Mouse (Mus musculus): ENCODE measurements around the gene Rnf123. TPM values are rescaled to one million over a fixed set of nuclear protein-coding genes. Genes with fewer than 3 reads are reported as not detected.
A peak's percentile ranks its signal among the peaks of the same experiment; 100 is the strongest.

The Rnf123 gene
- total and polyA plus RNA-seq, 2 experiments from 2014 or later, result 32.9 to 40.5 TPM

- no peak for ATAC-seq (ENCODE audit: insufficient read depth, low read depth)
- H3K27ac ChIP-seq (ENCODE audit: low read depth), result no peak overlapping the region
- no peak for DNase-seq (ENCODE audit: low spot score)
- H3K4me1 ChIP-seq (ENCODE audit: control insufficient read depth, insufficient read depth), result peaks cover under 1% of the 10 kb centered on the region
- TF ChIP-seq EP300 (IDR thresholded peaks at IDR 0.05; ENCODE audit: low read depth) (no peak), CTCF (IDR thresholded peaks at IDR 0.05; ENCODE audit: low read depth) (no peak)
- H3K4me3 ChIP-seq (ENCODE audit: low read depth, low read length), result no peak overlapping the region
- no peak overlapping the region for H3K4me2 ChIP-seq (ENCODE audit: low read depth, low read length)
- no peaks in the 10 kb centered on the region for H3K27me3 ChIP-seq (ENCODE audit: control insufficient read depth, insufficient read depth, low read length)
- no peaks in the 10 kb centered on the region for H3K9me3 ChIP-seq (replicated peaks; ENCODE audit: control insufficient read depth, low read length)
- peaks cover 11% of the 10 kb centered on the region; the same call in 1 of the 2 replicates for H3K36me3 ChIP-seq (replicated peaks; ENCODE audit: control insufficient read depth, insufficient read depth, low read length)
- H3K9ac ChIP-seq (replicated peaks; ENCODE audit: low read depth, low read length), result no peak overlapping the region
These were observed 72.8 kb downstream of the Rnf123 start for GRCm38 (mm10) chr9:108010385-108010784.

DNA sequence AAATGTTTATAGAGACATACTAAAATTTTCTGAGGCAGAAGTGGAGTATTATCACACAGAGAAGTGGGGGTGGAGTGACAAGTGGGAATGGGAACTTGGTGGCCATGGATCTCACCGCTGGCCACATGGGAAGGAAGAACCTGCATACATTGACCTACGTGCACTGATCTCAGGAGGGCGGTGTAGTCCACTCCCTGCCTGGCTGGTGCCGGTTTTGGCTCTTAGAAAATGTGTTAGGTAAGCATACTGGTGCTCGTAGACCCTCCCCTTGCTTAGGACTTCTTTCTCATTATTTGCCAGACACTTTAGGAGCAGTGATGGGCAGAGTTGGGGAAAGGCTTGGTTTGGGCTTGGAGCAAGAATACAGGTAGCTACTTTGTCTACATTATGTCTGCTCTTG is 75.1 kb downstream of the Rnf123 start:
- Histone ChIP-seq H3K4me1 (ENCODE audit: control insufficient read depth, insufficient read depth) (peaks cover 20% of the 10 kb centered on the region), H3K9me3 (replicated peaks; ENCODE audit: control insufficient read depth, low read length) (no peaks in the 10 kb centered on the region), H3K27me3 (ENCODE audit: control insufficient read depth, insufficient read depth, low read length) (no peaks in the 10 kb centered on the region), H3K4me3 (ENCODE audit: low read depth, low read length) (no peak overlapping the region), H3K27ac (ENCODE audit: low read depth) (no peak overlapping the region), H3K4me2 (ENCODE audit: low read depth, low read length) (no peak overlapping the region), H3K36me3 (replicated peaks; ENCODE audit: control insufficient read depth, insufficient read depth, low read length) (peaks cover 11% of the 10 kb centered on the region; the same call in 1 of the 2 replicates), H3K9ac (replicated peaks; ENCODE audit: low read depth, low read length) (no peak overlapping the region)
- ATAC-seq (ENCODE audit: insufficient read depth, low read depth) (no peak), DNase-seq (ENCODE audit: low spot score) (no peak)
- WGBS, result 92% methylated on average over 5 of the region's 5 CpGs
- TF ChIP-seq EP300 (IDR thresholded peaks at IDR 0.05; ENCODE audit: low read depth), result no peak

GRCm38 (mm10) chr9:108003531-108003890 is 79.6 kb downstream of the Rnf123 start:
- DNase-seq (ENCODE audit: low spot score) (no peak), ATAC-seq (ENCODE audit: insufficient read depth, low read depth) (no peak)
- Histone ChIP-seq H3K9me3 (replicated peaks; ENCODE audit: control insufficient read depth, low read length) (no peaks in the 10 kb centered on the region), H3K9ac (replicated peaks; ENCODE audit: low read depth, low read length) (peak overlapping the region; percentile 95), H3K4me3 (ENCODE audit: low read depth, low read length) (peak overlapping the region; percentile 92), H3K4me2 (ENCODE audit: low read depth, low read length) (peak overlapping the region; percentile 79), H3K27me3 (ENCODE audit: control insufficient read depth, insufficient read depth, low read length) (no peaks in the 10 kb centered on the region), H3K36me3 (replicated peaks; ENCODE audit: control insufficient read depth, insufficient read depth, low read length) (no peaks in the 10 kb centered on the region), H3K27ac (ENCODE audit: low read depth) (peak overlapping the region; percentile 95), H3K4me1 (ENCODE audit: control insufficient read depth, insufficient read depth) (peaks cover 20% of the 10 kb centered on the region)
- no peak for TF ChIP-seq EP300 (IDR thresholded peaks at IDR 0.05; ENCODE audit: low read depth)
- TF ChIP-seq CTCF (IDR thresholded peaks at IDR 0.05; ENCODE audit: low read depth), result no peak
- WGBS, result 17% methylated on average over 8 of the region's 8 CpGs

DNA sequence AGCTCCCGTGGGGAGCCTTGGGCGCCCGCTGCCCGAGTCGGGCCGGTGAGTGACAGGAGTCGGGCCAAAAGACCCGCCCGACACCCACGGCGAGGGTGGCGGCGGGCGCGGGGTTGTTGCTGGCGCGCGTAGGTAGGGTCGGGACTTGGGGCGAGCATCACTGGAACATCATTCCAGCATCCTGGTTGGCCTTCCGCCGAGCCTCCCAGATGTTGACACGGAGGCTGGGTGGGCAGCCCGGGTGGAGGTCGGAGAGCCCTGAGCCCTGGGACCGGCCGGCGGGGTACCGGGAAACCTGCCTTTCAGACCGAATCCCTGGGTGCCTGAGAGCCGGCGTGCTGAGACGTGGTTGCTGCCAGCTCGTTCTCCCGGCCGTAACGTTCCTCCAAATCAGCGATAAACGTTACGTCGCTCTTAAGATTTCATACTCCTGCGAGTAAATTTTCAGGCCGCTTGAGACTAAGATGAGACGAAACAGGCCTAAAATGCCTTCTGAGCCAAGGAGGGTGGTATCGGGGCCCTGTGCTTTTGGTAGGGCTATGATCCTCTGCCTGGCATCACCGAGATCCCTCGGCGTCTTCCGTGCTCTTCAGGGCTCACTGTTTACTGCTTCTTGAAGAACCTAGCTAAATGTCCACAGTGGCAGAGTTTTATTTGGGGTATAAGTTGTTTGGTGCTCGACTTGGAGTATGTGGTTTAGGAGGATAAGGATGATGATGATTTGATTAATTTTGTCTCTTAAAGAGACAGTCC is 80.2 kb downstream of the Rnf123 start:
- peak; percentile 32 for ATAC-seq (ENCODE audit: insufficient read depth, low read depth)
- no peak for DNase-seq (ENCODE audit: low spot score)

DNA sequence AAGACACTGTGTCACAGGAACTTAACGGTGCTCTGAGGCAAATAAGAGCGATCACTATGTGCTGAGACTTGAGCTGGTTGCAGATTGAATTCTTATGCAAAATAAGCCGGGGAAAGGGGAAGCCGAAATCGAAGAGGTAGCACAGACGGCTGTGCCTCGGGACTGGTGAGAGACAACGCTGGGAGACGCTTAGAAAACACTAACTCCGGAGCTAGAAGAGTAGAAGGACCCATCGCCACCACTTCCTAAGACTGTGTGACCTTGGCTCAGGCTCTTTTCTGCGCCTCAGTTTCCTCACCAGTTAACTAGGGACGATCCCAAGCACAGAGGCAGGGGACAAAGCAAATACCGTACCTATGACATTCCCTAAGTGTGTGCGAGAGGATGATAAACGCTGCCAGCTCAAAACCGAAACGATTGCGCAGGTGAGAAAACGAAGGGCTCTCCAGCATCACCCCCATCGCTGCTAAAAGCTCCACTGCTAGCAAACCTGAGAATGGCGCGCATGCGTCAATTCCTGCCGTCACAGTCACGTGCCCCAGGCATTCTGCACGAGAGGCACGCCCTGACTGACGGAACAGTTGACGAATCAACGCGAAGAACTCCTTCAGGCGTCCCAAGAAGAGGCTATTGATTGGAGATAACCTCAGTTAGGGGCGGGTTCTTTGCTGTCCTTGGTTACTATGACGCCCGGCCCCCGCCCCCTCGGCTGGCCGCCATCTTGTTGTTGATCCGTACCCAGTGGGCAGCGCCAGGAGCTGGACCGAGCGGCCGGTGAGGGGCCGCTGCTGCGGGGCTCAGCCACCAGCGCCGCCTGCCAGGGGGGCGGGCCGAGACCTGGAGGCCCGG is 81.0 kb downstream of the Rnf123 start, which contains the start of gene Ip6k1:
Gene Ip6k1, plus strand, starts transcription at position 580 of the 849 bp plus-strand sequence.
- Histone ChIP-seq H3K4me1 (ENCODE audit: control insufficient read depth, insufficient read depth) (peaks cover 20% of the 10 kb centered on the region), H3K4me2 (ENCODE audit: low read depth, low read length) (peak within 1 kb of the TSS; percentile 81), H3K4me3 (ENCODE audit: low read depth, low read length) (peak within 1 kb of the TSS; percentile 92), H3K9ac (replicated peaks; ENCODE audit: low read depth, low read length) (peak within 1 kb of the TSS; percentile 95), H3K36me3 (replicated peaks; ENCODE audit: control insufficient read depth, insufficient read depth, low read length) (no peaks in the 10 kb centered on the region), H3K9me3 (replicated peaks; ENCODE audit: control insufficient read depth, low read length) (no peaks in the 10 kb centered on the region), H3K27ac (ENCODE audit: low read depth) (peak within 1 kb of the TSS; percentile 95), H3K27me3 (ENCODE audit: control insufficient read depth, insufficient read depth, low read length) (no peaks in the 10 kb centered on the region)
- no peak for TF ChIP-seq CTCF (IDR thresholded peaks at IDR 0.05; ENCODE audit: low read depth)
- TF ChIP-seq EP300 (IDR thresholded peaks at IDR 0.05; ENCODE audit: low read depth), result no peak
- DNase-seq (ENCODE audit: low spot score) (peak; percentile 100), ATAC-seq (ENCODE audit: insufficient read depth, low read depth) (peak; percentile 99)
- WGBS, result under 1% methylated on average over 51 of the region's 51 CpGs

More for the DNA sequence above, 80.2 kb downstream of the Rnf123 start:
- Histone ChIP-seq H3K36me3 (replicated peaks; ENCODE audit: control insufficient read depth, insufficient read depth, low read length) (no peaks in the 10 kb centered on the region), H3K4me2 (ENCODE audit: low read depth, low read length) (peak overlapping the region; percentile 79), H3K27ac (ENCODE audit: low read depth) (peak overlapping the region; percentile 95), H3K9ac (replicated peaks; ENCODE audit: low read depth, low read length) (peak overlapping the region; percentile 95), H3K4me1 (ENCODE audit: control insufficient read depth, insufficient read depth) (peaks cover 20% of the 10 kb centered on the region), H3K27me3 (ENCODE audit: control insufficient read depth, insufficient read depth, low read length) (no peaks in the 10 kb centered on the region), H3K4me3 (ENCODE audit: low read depth, low read length) (peak overlapping the region; percentile 92), H3K9me3 (replicated peaks; ENCODE audit: control insufficient read depth, low read length) (no peaks in the 10 kb centered on the region)
- TF ChIP-seq EP300 (IDR thresholded peaks at IDR 0.05; ENCODE audit: low read depth), result no peak
- no peak for TF ChIP-seq CTCF (IDR thresholded peaks at IDR 0.05; ENCODE audit: low read depth)
- WGBS, result under 1% methylated on average over 49 of the region's 50 CpGs

Small RNA genes within 50 kb of the gene (microRNA-seq; reads per million reads assigned to microRNA genes)
- gene Gm47303 (not detected), gene Mir7088 (not detected)

Other genes with a start within 250 kb of the Rnf123 start
- 20.3 and 35.1 TPM in 2 replicates for gene Rbm6, start 210.1 kb downstream of the Rnf123 start, total RNA-seq (2014; rRNA removed; ENCODE audit: low replicate concordance)
- 27.1 and 28.3 TPM in 2 replicates for gene Rbm6, start 210.1 kb downstream of the Rnf123 start, polyA plus RNA-seq (2015; fragmentation: Nextera tagmentation; extraction: Ambion mirVana)
- gene Mon1a, start 195.2 kb downstream of the Rnf123 start, total RNA-seq (2014; rRNA removed; ENCODE audit: low replicate concordance), result 12.1 and 16.4 TPM in 2 replicates
- 9.9 TPM in 2 replicates for gene Mon1a, start 195.2 kb downstream of the Rnf123 start, polyA plus RNA-seq (2015; fragmentation: Nextera tagmentation; extraction: Ambion mirVana)
- gene Mst1r, start 176.5 kb downstream of the Rnf123 start, total RNA-seq (2014; rRNA removed; ENCODE audit: low replicate concordance), result 1.8 and 20.1 TPM in 2 replicates
- gene Mst1r, start 176.5 kb downstream of the Rnf123 start, polyA plus RNA-seq (2015; fragmentation: Nextera tagmentation; extraction: Ambion mirVana), result 0.74 and 1.2 TPM in 2 replicates
- not detected in 2 replicates for gene Actl11, start 154.9 kb downstream of the Rnf123 start, total RNA-seq (2014; rRNA removed; ENCODE audit: low replicate concordance)
- not detected in 2 replicates for gene Actl11, start 154.9 kb downstream of the Rnf123 start, polyA plus RNA-seq (2015; fragmentation: Nextera tagmentation; extraction: Ambion mirVana)
- 0.15 TPM in 1 of 2 replicates, not detected in the other for gene Camkv, start 147.7 kb downstream of the Rnf123 start, total RNA-seq (2014; rRNA removed; ENCODE audit: low replicate concordance)
- 0.03 TPM in 1 of 2 replicates, not detected in the other for gene Camkv, start 147.7 kb downstream of the Rnf123 start, polyA plus RNA-seq (2015; fragmentation: Nextera tagmentation; extraction: Ambion mirVana)
- gene Traip, start 133.2 kb downstream of the Rnf123 start, total RNA-seq (2014; rRNA removed; ENCODE audit: low replicate concordance), result 4.8 and 10.0 TPM in 2 replicates
- 2.3 and 3.3 TPM in 2 replicates for gene Traip, start 133.2 kb downstream of the Rnf123 start, polyA plus RNA-seq (2015; fragmentation: Nextera tagmentation; extraction: Ambion mirVana)
- 52.0 and 55.6 TPM in 2 replicates for gene Uba7, start 107.8 kb downstream of the Rnf123 start, total RNA-seq (2014; rRNA removed; ENCODE audit: low replicate concordance)
- gene Uba7, start 107.8 kb downstream of the Rnf123 start, polyA plus RNA-seq (2015; fragmentation: Nextera tagmentation; extraction: Ambion mirVana), result 16.4 and 18.0 TPM in 2 replicates
- 0.19 and 4.6 TPM in 2 replicates for gene Gm20661, start 100.3 kb downstream of the Rnf123 start, total RNA-seq (2014; rRNA removed; ENCODE audit: low replicate concordance)
- gene Gm20661, start 100.3 kb downstream of the Rnf123 start, polyA plus RNA-seq (2015; fragmentation: Nextera tagmentation; extraction: Ambion mirVana), result 0.52 and 0.57 TPM in 2 replicates
- gene Inka1, start 97.5 kb downstream of the Rnf123 start, total RNA-seq (2014; rRNA removed; ENCODE audit: low replicate concordance), result 34.0 and 34.3 TPM in 2 replicates
- gene Inka1, start 97.5 kb downstream of the Rnf123 start, polyA plus RNA-seq (2015; fragmentation: Nextera tagmentation; extraction: Ambion mirVana), result 37.0 and 38.4 TPM in 2 replicates
- 1.5 and 10.0 TPM in 2 replicates for gene Cdhr4, start 90.8 kb downstream of the Rnf123 start, total RNA-seq (2014; rRNA removed; ENCODE audit: low replicate concordance)
- gene Cdhr4, start 90.8 kb downstream of the Rnf123 start, polyA plus RNA-seq (2015; fragmentation: Nextera tagmentation; extraction: Ambion mirVana), result 1.3 and 1.7 TPM in 2 replicates
- gene Gm20662, start 87.0 kb downstream of the Rnf123 start, total RNA-seq (2014; rRNA removed; ENCODE audit: low replicate concordance), result 1.8 TPM in 1 of 2 replicates, not detected in the other
- gene Gm20662, start 87.0 kb downstream of the Rnf123 start, polyA plus RNA-seq (2015; fragmentation: Nextera tagmentation; extraction: Ambion mirVana), result 0.56 and 0.62 TPM in 2 replicates
- 102 and 132 TPM in 2 replicates for gene Ip6k1, start 80.8 kb downstream of the Rnf123 start, total RNA-seq (2014; rRNA removed; ENCODE audit: low replicate concordance)
- 25.4 and 27.6 TPM in 2 replicates for gene Ip6k1, start 80.8 kb downstream of the Rnf123 start, polyA plus RNA-seq (2015; fragmentation: Nextera tagmentation; extraction: Ambion mirVana)
- gene Gmppb, start 34.1 kb downstream of the Rnf123 start, total RNA-seq (2014; rRNA removed; ENCODE audit: low replicate concordance), result 13.1 and 18.1 TPM in 2 replicates
- 15.7 and 17.2 TPM in 2 replicates for gene Gmppb, start 34.1 kb downstream of the Rnf123 start, polyA plus RNA-seq (2015; fragmentation: Nextera tagmentation; extraction: Ambion mirVana)
- gene Amigo3, start 30.2 kb downstream of the Rnf123 start, total RNA-seq (2014; rRNA removed; ENCODE audit: low replicate concordance), result 1.4 and 7.6 TPM in 2 replicates
- 1.4 and 1.6 TPM in 2 replicates for gene Amigo3, start 30.2 kb downstream of the Rnf123 start, polyA plus RNA-seq (2015; fragmentation: Nextera tagmentation; extraction: Ambion mirVana)
- gene Mst1, start 2.9 kb downstream of the Rnf123 start, total RNA-seq (2014; rRNA removed; ENCODE audit: low replicate concordance), result not detected in 2 replicates
- gene Mst1, start 2.9 kb downstream of the Rnf123 start, polyA plus RNA-seq (2015; fragmentation: Nextera tagmentation; extraction: Ambion mirVana), result 0.07 TPM in 1 of 2 replicates, not detected in the other
- 36.5 and 43.5 TPM in 2 replicates for gene Apeh, start 11.3 kb upstream of the Rnf123 start, total RNA-seq (2014; rRNA removed; ENCODE audit: low replicate concordance)
- gene Apeh, start 11.3 kb upstream of the Rnf123 start, polyA plus RNA-seq (2015; fragmentation: Nextera tagmentation; extraction: Ambion mirVana), result 32.8 TPM in 2 replicates
- gene Bsn, start 107.0 kb upstream of the Rnf123 start, total RNA-seq (2014; rRNA removed; ENCODE audit: low replicate concordance), result 0.42 TPM in 1 of 2 replicates, not detected in the other
- gene Bsn, start 107.0 kb upstream of the Rnf123 start, polyA plus RNA-seq (2015; fragmentation: Nextera tagmentation; extraction: Ambion mirVana), result 0.01 and 0.03 TPM in 2 replicates
- 209 and 229 TPM in 2 replicates for gene Dag1, start 180.6 kb upstream of the Rnf123 start, total RNA-seq (2014; rRNA removed; ENCODE audit: low replicate concordance)
- gene Dag1, start 180.6 kb upstream of the Rnf123 start, polyA plus RNA-seq (2015; fragmentation: Nextera tagmentation; extraction: Ambion mirVana), result 99.2 and 106 TPM in 2 replicates
- 12.9 and 22.4 TPM in 2 replicates for gene Nicn1, start 207.1 kb upstream of the Rnf123 start, total RNA-seq (2014; rRNA removed; ENCODE audit: low replicate concordance)
- gene Nicn1, start 207.1 kb upstream of the Rnf123 start, polyA plus RNA-seq (2015; fragmentation: Nextera tagmentation; extraction: Ambion mirVana), result 20.5 and 20.9 TPM in 2 replicates
- gene Amt, start 213.5 kb upstream of the Rnf123 start, total RNA-seq (2014; rRNA removed; ENCODE audit: low replicate concordance), result 3.7 and 14.5 TPM in 2 replicates
- 5.4 and 6.4 TPM in 2 replicates for gene Amt, start 213.5 kb upstream of the Rnf123 start, polyA plus RNA-seq (2015; fragmentation: Nextera tagmentation; extraction: Ambion mirVana)
- 167 and 207 TPM in 2 replicates for gene Rhoa, start 222.8 kb upstream of the Rnf123 start, total RNA-seq (2014; rRNA removed; ENCODE audit: low replicate concordance)
- gene Rhoa, start 222.8 kb upstream of the Rnf123 start, polyA plus RNA-seq (2015; fragmentation: Nextera tagmentation; extraction: Ambion mirVana), result 326 and 332 TPM in 2 replicates
- 46.1 and 46.9 TPM in 2 replicates for gene Tcta, start 222.8 kb upstream of the Rnf123 start, total RNA-seq (2014; rRNA removed; ENCODE audit: low replicate concordance)
- 42.1 and 49.9 TPM in 2 replicates for gene Tcta, start 222.8 kb upstream of the Rnf123 start, polyA plus RNA-seq (2015; fragmentation: Nextera tagmentation; extraction: Ambion mirVana)

All from heart, postnatal 0 days (tissue).